Mouse (Mus musculus): Measurements from ENCODE around the gene Elfn1. TPM values are rescaled to one million over a fixed set of nuclear protein-coding genes. Genes with fewer than 3 reads are reported as not detected.
A peak's percentile ranks its signal among the peaks of the same experiment; 100 is the strongest.
"Not testable (repeated sequence)": the region's sequence is repeated elsewhere in the genome, so short reads cannot be mapped to it uniquely, and the experiment has no call there.

Gene Elfn1
- total RNA-seq, 2 experiments from 2014 or later: not detected

DNA sequence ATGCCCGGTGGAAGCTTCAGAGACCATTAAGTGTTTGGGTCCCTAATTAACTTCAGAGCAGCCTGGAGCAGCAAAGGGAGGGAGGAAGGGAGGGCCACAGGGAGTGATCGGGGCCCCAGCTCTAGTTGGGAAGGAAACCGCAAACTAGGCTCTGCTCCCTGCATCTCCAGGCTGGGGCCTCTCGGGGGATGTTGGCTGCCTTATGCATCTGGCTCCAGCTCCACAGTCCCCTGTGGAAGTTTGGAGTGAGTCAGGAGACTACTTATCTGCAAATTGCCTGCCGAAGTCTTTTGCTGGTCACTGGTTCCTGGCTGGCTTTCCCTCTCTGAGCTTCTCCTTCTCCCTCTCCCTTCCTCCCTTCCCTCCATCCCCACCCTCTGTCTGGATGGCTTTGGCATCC, 56.6 kb downstream of the Elfn1 start:
- no peak for ATAC-seq (replicated peaks; ENCODE audit: poor library complexity, severe bottlenecking)

- ATAC-seq (replicated peaks; ENCODE audit: poor library complexity, severe bottlenecking): no peak
Measured at GRCm38 (mm10) chr5:139965596-139965995, 57.9 kb downstream of the Elfn1 start.

- ATAC-seq (replicated peaks; ENCODE audit: poor library complexity, severe bottlenecking): no peak
Measured at GRCm38 (mm10) chr5:139969151-139969948, 61.6 kb downstream of the Elfn1 start.

GRCm38 (mm10) chr5:139970186-139970631, 62.5 kb downstream of the Elfn1 start:
- ATAC-seq (replicated peaks; ENCODE audit: poor library complexity, severe bottlenecking): peak; percentile 36; the same call in 1 of the 2 replicates

DNA sequence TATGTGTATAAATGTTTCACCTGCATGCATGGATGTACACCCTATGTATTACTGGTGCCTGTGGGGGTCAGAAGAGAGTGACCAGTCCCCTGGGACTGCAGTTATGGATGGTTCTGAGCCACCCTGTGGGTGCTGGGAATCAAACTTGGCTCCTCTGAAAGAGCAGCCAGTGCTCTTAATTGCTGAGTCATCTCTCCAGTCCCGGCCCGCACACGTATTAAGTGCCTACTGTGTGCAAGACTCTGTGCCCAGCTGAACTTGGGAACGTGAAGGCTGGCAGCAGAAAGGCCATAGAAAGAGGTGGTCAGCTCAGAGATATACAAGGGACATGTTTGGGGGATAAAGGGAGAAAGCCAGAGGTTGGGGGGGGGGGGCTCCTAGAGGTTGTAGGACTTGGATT, 68.8 kb downstream of the Elfn1 start:
- no peak for ATAC-seq (replicated peaks; ENCODE audit: poor library complexity, severe bottlenecking)

DNA sequence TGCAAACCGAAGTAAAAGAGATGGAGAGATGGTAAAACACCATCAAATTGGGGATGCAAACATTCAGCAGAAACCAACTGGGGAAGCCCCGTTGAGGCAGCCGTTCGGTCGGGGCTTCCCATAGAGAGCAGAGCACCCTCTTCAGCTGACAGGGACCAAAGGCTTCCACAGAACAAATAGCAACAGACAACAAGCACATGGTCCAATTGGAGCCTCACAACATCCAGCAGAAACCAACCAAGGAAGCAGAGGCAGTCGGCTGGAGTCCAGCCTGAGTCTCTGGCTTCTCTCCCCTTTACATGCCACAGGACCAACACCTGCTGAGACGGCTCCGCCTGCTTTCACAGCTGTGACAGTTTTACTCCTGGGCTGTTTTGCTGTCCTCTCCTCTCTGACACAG, 69.7 kb downstream of the Elfn1 start:
- ATAC-seq (replicated peaks; ENCODE audit: poor library complexity, severe bottlenecking): no peak

GRCm38 (mm10) chr5:139978525-139979276, 71.0 kb downstream of the Elfn1 start:
- ATAC-seq (replicated peaks; ENCODE audit: poor library complexity, severe bottlenecking): peak; percentile 46; the same call in 1 of the 2 replicates

- ATAC-seq (replicated peaks; ENCODE audit: poor library complexity, severe bottlenecking): no peak
Measured at GRCm38 (mm10) chr5:139979371-139979770, 71.6 kb downstream of the Elfn1 start.

DNA sequence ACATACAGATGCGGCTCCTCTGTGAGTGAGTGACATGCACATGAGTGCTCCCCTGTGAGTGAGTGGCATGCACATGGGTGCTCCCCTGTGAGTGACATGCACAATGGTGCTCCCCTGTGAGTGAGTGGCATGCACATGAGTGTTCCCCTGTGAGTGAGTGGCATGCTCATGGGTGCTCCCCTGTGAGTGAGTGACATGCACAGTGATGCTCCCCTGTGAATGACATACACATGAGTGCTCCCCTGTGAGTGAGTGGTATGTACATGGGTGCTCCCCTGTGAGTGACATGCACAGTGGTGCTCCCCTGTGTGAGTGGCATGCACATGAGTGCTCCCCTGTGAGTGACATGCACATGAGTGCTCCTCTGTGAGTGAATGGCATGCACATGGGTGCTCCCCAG, 74.2 kb downstream of the Elfn1 start:
- ATAC-seq (replicated peaks; ENCODE audit: poor library complexity, severe bottlenecking): no peak

DNA sequence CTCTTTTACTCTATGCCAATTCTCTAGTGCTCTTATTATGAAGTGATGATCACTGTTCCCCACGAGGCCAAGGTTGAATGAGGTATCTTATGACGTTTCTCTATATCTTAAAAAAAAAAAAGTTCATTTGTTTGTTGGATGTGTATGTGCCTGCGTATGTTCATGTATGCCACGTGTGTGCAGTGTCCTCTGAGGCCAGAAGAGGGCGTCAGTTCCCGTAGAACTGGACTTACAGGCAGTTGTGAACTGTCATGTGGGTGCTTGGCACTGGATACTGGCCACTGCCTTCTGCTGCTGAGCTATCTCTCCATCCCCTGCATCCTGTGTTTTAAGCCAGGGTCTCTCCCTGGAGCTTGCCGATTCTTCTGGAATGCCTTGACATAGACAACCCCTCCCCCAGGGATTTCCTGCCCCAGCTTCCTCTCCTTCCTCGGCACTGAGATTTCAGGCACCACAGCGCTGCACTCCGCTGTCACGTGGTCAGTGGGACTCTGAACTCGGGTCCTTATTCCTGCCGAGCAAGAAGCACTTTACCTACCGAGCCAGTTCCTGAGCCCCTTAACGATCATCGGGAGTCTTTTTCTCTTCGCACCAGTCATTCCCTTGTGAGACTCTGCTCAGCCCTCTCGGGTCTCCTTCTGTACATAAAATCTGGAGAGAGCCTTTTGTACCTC, 77.5 kb downstream of the Elfn1 start:
- no peak for ATAC-seq (replicated peaks; ENCODE audit: poor library complexity, severe bottlenecking)

GRCm38 (mm10) chr5:139991531-139991930, 83.8 kb downstream of the Elfn1 start:
- ATAC-seq (replicated peaks; ENCODE audit: poor library complexity, severe bottlenecking): no peak

DNA sequence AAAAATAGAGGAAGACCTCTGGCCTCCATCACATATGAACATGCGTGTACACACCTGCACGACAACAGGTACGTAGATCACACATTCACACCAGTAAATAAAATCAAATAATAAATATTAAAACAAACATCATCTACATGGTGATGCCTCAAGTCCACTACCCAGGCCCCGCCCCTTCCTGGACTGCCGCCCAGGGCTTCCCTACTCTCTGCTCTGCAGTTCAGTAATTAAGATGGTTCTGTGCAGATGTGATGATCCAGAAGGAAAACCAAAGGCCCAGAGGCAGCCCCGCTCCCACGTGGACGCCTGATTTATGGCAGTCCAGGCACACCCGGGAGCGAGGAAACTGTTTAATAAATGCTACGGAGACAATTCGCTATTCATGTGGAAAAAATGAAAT, 90.6 kb downstream of the Elfn1 start:
- not testable (repeated sequence) for ATAC-seq (replicated peaks; ENCODE audit: poor library complexity, severe bottlenecking)

GRCm38 (mm10) chr5:139998916-139999315, 91.2 kb downstream of the Elfn1 start:
- ATAC-seq (replicated peaks; ENCODE audit: poor library complexity, severe bottlenecking): no peak

GRCm38 (mm10) chr5:140002541-140002940, 94.8 kb downstream of the Elfn1 start:
- ATAC-seq (replicated peaks; ENCODE audit: poor library complexity, severe bottlenecking): no peak

- ATAC-seq (replicated peaks; ENCODE audit: poor library complexity, severe bottlenecking): no peak
Measured at GRCm38 (mm10) chr5:140006861-140007260, 99.1 kb downstream of the Elfn1 start.

DNA sequence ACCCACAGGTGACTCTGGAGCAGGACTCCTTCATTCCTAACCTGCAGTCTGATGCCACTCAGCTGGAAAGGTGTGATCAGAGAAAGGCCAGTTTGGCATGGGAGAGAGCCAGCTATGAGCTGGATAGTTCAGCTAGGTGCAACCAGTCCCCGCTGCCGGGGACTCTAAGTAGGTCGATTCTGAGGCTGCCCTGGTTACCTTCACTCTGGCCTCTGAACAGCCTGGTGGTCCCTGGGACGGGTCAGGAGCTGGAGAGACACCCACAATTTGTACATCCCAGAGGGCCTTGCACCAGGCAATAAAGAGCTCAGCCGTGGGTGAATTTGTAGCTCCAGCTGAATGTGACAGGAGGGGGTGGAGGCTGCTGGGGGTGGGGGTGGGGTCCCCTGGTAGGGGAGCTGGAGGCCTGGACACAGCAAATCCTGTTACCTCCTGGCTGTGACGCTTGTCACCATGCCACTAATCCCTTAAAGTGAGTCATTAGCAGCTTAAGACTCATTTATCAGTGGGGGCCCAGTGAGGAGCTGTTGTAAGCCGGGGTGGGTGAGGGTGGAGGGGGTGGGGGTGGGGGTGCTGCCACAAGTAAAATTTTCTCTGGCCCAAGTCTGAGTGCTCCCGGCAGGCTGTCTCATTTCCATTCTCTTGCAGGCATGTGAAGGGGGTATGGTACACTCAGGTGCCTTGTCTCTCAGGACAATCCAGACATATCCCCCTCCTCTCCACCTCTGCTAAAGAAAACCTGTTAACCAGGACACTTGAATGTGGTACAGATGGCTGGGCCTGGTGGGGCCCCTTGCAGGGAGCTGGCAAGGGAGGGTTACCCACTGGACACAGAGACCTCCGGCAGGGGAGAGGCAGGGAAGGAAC, 100.1 kb downstream of the Elfn1 start:
- no peak for ATAC-seq (replicated peaks; ENCODE audit: poor library complexity, severe bottlenecking)

DNA sequence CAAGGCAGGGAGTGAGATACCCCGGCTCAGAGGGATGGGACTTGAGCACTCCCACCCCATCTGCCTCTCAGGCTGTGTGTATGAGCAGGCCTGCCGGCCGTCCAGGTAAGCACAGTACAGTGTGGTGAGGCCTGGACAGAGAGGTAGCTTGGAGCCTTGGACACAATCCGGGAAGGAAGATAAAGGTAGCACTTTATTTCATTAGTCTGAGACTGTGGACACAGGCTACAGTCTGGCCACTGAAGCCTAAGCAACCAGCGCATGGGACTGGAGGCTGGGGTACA, 100.7 kb downstream of the Elfn1 start:
- no peak for ATAC-seq (replicated peaks; ENCODE audit: poor library complexity, severe bottlenecking)

DNA sequence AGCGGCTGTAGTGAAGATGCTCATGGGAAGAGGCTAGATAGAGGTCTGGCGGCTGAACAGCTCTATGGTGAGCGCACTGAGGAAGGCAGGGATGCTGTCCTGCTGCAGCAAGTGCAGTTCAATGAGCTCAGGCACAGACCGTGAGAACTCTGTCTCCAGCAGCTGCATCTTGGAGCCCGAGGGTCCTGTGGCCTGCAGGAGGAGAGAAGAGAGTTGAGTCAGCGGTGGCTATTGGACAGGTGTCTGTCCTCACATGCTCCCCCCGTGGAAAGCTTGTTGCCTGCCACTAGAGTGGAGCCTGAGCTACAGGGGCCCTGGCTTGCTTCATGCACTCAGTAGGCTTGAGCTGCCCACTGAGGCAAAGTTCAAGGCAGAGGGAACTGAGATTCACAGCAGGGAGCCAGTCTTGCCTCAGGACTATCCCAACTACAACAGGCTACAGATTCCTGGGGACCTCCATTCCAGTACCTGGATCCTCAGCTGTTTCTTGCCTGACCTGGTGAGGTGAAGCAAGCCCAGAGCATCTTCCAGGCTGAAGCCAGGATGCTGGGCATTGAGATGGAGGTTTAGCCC, 101.4 kb downstream of the Elfn1 start:
- no peak for ATAC-seq (replicated peaks; ENCODE audit: poor library complexity, severe bottlenecking)

- no peak for ATAC-seq (replicated peaks; ENCODE audit: poor library complexity, severe bottlenecking)
Measured at GRCm38 (mm10) chr5:140010405-140010804, 102.7 kb downstream of the Elfn1 start.

All from granulocyte monocyte progenitor cell, adult 5-6 weeks (primary cell).